Mouse (Mus musculus): ENCODE measurements at regions not wholly inside any gene's neighbourhood (a gene's known extent, or its start where the extent isn't known, plus 50 kb on each side); places are given as distances from the start of the nearest gene placed in this dataset.

DNA sequence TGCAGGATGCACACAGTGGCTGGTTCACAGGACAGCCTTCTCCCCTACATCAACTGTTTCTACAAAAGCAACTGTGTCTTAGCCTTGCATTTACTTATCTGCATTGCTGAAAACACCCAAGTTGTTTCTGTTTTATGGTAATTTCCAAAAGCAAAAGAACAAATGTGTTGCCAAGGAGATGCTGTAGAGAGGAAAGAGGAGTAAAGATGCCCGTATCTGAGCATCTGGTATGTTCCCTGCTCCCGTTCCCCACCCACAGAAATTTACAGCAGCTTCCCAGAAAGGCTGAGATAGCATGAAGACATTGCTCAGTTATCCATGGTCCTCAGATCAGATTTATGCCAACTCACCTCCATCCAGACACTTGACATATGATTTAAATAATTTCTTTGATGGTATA lies 104.5 kb upstream of the Npy2r start:
- Histone ChIP-seq H3K4me3 (ENCODE audit: insufficient read depth in 1 of 2, low read depth in 1 of 2, low read length in 2 of 2, poor library complexity in 1 of 2, severe bottlenecking in 1 of 2) (no peak overlapping the region), H3K9ac (ENCODE audit: insufficient read depth, low read depth, low read length, poor library complexity, severe bottlenecking) (no peak overlapping the region), H3K4me1 (ENCODE audit: control insufficient read depth in 2 of 2, insufficient read depth in 2 of 2, low read length in 2 of 2, poor library complexity in 1 of 2) (no peaks in the 10 kb centered on the region), H3K9me3 (ENCODE audit: control insufficient read depth, insufficient read depth, low read depth, low read length) (no peaks in the 10 kb centered on the region), H3K27ac (ENCODE audit: insufficient read depth, low read depth, low read length, poor library complexity, severe bottlenecking) (no peak overlapping the region), H3K36me3 (ENCODE audit: control insufficient read depth, insufficient read depth, low read length, poor library complexity, severe bottlenecking) (no peaks in the 10 kb centered on the region)
- DNase-seq (ENCODE audit: low read depth, low spot score): no peak
- in situ Hi-C loops (cut with MboI; ENCODE audit: low sequenced_read_pairs in 2 of 2, unreplicated experiment in 2 of 2): no loop called here
- TF ChIP-seq ZC3H11A (IDR thresholded peaks at IDR 0.05; ENCODE audit: borderline replicate concordance, low read depth, low read length): no peak
- TF ChIP-seq CHD2 (IDR thresholded peaks at IDR 0.05; ENCODE audit: low read depth, low read length): no peak
- TF ChIP-seq ZNF384 (IDR thresholded peaks at IDR 0.05; ENCODE audit: low read depth, low read length): no peak
- TF ChIP-seq HCFC1 (IDR thresholded peaks at IDR 0.05; ENCODE audit: borderline replicate concordance, insufficient read depth, low read length): no peak
- no peak for TF ChIP-seq MAFK (IDR thresholded peaks at IDR 0.05; ENCODE audit: insufficient read depth, low read depth, low read length)

- Histone ChIP-seq H3K36me3 (ENCODE audit: control insufficient read depth, insufficient read depth, low read length, poor library complexity, severe bottlenecking) (no peaks in the 10 kb centered on the region), H3K27ac (ENCODE audit: insufficient read depth, low read depth, low read length, poor library complexity, severe bottlenecking) (no peak overlapping the region), H3K4me1 (ENCODE audit: control insufficient read depth in 2 of 2, insufficient read depth in 2 of 2, low read length in 2 of 2, poor library complexity in 1 of 2) (no peaks in the 10 kb centered on the region), H3K9ac (ENCODE audit: insufficient read depth, low read depth, low read length, poor library complexity, severe bottlenecking) (no peak overlapping the region), H3K4me3 (ENCODE audit: insufficient read depth in 1 of 2, low read depth in 1 of 2, low read length in 2 of 2, poor library complexity in 1 of 2, severe bottlenecking in 1 of 2) (no peak overlapping the region), H3K9me3 (ENCODE audit: control insufficient read depth, insufficient read depth, low read depth, low read length) (no peaks in the 10 kb centered on the region)
- DNase-seq (ENCODE audit: low read depth, low spot score): no peak
- in situ Hi-C loops (cut with MboI; ENCODE audit: low sequenced_read_pairs in 2 of 2, unreplicated experiment in 2 of 2): no loop called here
- TF ChIP-seq MAFK (IDR thresholded peaks at IDR 0.05; ENCODE audit: insufficient read depth, low read depth, low read length) (no peak), ZC3H11A (IDR thresholded peaks at IDR 0.05; ENCODE audit: borderline replicate concordance, low read depth, low read length) (no peak), HCFC1 (IDR thresholded peaks at IDR 0.05; ENCODE audit: borderline replicate concordance, insufficient read depth, low read length) (no peak), CHD2 (IDR thresholded peaks at IDR 0.05; ENCODE audit: low read depth, low read length) (no peak), ZNF384 (IDR thresholded peaks at IDR 0.05; ENCODE audit: low read depth, low read length) (no peak)
These were observed 92.2 kb upstream of the Npy2r start for GRCm38 (mm10) chr3:82640052-82640451.

DNA sequence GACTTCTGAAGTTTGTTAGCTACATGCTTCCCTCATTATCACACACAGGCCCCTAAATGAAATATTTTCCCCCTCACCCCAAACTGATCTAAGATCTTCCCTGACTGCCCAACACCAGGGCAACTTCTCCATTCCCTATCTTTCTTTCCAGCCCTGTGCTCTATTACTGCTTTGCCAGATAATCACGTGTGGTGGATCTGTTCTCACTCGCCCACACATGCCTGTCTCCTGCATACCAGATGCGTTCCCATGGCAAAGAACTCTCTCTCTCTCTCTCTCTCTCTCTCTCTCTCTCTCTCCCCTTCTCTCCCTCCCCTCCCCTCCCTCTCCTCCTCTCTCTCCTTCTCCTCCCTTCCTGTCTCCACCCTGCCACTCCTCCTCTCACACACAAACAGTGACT lies 88.8 kb upstream of the Npy2r start:
- in situ Hi-C loops (cut with MboI; ENCODE audit: low sequenced_read_pairs in 2 of 2, unreplicated experiment in 2 of 2): no loop called here
- DNase-seq (ENCODE audit: low read depth, low spot score): no peak
- H3K36me3 ChIP-seq (ENCODE audit: control insufficient read depth, insufficient read depth, low read length, poor library complexity, severe bottlenecking): no peaks in the 10 kb centered on the region

DNA sequence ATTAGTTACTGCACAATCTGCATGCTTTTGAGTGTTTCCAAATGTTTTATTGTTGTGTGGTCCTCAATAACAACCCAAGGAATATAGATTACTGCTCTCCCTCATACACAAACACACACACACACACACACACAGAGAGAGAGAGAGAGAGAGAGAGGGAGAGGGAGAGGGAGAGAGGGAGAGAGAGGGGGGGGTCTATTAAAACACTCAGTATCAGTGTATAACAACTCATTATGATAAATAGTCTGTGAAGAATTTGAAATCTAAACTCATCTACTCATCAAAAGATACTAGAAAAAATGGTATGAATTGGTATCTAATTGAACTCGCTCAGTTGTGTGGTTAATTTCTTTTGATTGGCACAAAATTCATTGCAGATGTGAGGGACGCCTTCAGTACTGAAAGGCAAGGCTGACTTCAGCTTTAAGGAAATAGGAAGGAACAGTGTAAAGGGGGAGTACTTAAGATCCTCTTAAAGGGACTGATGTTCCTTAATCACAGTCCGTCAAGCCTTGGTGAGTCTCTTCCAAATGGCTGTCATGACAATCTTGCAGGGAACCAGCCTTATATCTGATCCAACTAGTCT lies 72.6 kb upstream of the Npy2r start:
- TF ChIP-seq ZNF384 (IDR thresholded peaks at IDR 0.05; ENCODE audit: low read depth, low read length) (no peak), CHD2 (IDR thresholded peaks at IDR 0.05; ENCODE audit: low read depth, low read length) (no peak), HCFC1 (IDR thresholded peaks at IDR 0.05; ENCODE audit: borderline replicate concordance, insufficient read depth, low read length) (no peak), ZC3H11A (IDR thresholded peaks at IDR 0.05; ENCODE audit: borderline replicate concordance, low read depth, low read length) (no peak), MAFK (IDR thresholded peaks at IDR 0.05; ENCODE audit: insufficient read depth, low read depth, low read length) (no peak)
- no peak for DNase-seq (ENCODE audit: low read depth, low spot score)
- Histone ChIP-seq H3K9me3 (ENCODE audit: control insufficient read depth, insufficient read depth, low read depth, low read length) (no peaks in the 10 kb centered on the region), H3K9ac (ENCODE audit: insufficient read depth, low read depth, low read length, poor library complexity, severe bottlenecking) (no peak overlapping the region), H3K4me1 (ENCODE audit: control insufficient read depth in 2 of 2, insufficient read depth in 2 of 2, low read length in 2 of 2, poor library complexity in 1 of 2) (no peaks in the 10 kb centered on the region), H3K36me3 (ENCODE audit: control insufficient read depth, insufficient read depth, low read length, poor library complexity, severe bottlenecking) (no peaks in the 10 kb centered on the region), H3K4me3 (ENCODE audit: insufficient read depth in 1 of 2, low read depth in 1 of 2, low read length in 2 of 2, poor library complexity in 1 of 2, severe bottlenecking in 1 of 2) (no peak overlapping the region), H3K27ac (ENCODE audit: insufficient read depth, low read depth, low read length, poor library complexity, severe bottlenecking) (no peak overlapping the region)
- in situ Hi-C loops (cut with MboI; ENCODE audit: low sequenced_read_pairs in 2 of 2, unreplicated experiment in 2 of 2): no loop called here

More for the DNA sequence above, 88.8 kb upstream of the Npy2r start:
- no peaks in the 10 kb centered on the region for H3K4me1 ChIP-seq (ENCODE audit: control insufficient read depth in 2 of 2, insufficient read depth in 2 of 2, low read length in 2 of 2, poor library complexity in 1 of 2)
- H3K9me3 ChIP-seq (ENCODE audit: control insufficient read depth, insufficient read depth, low read depth, low read length): no peaks in the 10 kb centered on the region
- no peak overlapping the region for H3K9ac ChIP-seq (ENCODE audit: insufficient read depth, low read depth, low read length, poor library complexity, severe bottlenecking)
- no peak overlapping the region for H3K27ac ChIP-seq (ENCODE audit: insufficient read depth, low read depth, low read length, poor library complexity, severe bottlenecking)
- H3K4me3 ChIP-seq (ENCODE audit: insufficient read depth in 1 of 2, low read depth in 1 of 2, low read length in 2 of 2, poor library complexity in 1 of 2, severe bottlenecking in 1 of 2): no peak overlapping the region
- TF ChIP-seq ZC3H11A (IDR thresholded peaks at IDR 0.05; ENCODE audit: borderline replicate concordance, low read depth, low read length) (no peak), MAFK (IDR thresholded peaks at IDR 0.05; ENCODE audit: insufficient read depth, low read depth, low read length) (no peak), HCFC1 (IDR thresholded peaks at IDR 0.05; ENCODE audit: borderline replicate concordance, insufficient read depth, low read length) (no peak), CHD2 (IDR thresholded peaks at IDR 0.05; ENCODE audit: low read depth, low read length) (no peak), ZNF384 (IDR thresholded peaks at IDR 0.05; ENCODE audit: low read depth, low read length) (no peak)

DNA sequence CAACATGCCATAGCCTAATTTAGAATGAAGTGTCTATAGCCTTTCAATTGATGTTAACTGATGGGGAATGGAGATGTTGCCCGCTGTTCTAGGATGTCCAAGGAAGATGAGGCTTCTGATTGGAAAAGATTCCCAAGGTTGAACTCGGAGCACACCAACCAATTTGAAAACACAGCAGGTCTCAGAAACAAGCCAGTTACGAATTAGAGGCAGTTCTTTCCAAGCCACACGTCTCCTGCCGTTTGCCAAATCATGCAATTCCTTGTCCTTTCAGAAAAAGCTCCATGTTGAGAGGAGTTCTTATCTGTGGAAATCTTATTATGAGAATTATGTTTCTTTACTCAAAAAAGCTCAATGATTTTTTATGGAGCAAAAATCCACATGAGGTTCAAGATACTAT lies 71.5 kb upstream of the Npy2r start:
- in situ Hi-C loops (cut with MboI; ENCODE audit: low sequenced_read_pairs in 2 of 2, unreplicated experiment in 2 of 2): no loop called here
- no peak overlapping the region for H3K9ac ChIP-seq (ENCODE audit: insufficient read depth, low read depth, low read length, poor library complexity, severe bottlenecking)
- no peaks in the 10 kb centered on the region for H3K4me1 ChIP-seq (ENCODE audit: control insufficient read depth in 2 of 2, insufficient read depth in 2 of 2, low read length in 2 of 2, poor library complexity in 1 of 2)
- H3K4me3 ChIP-seq (ENCODE audit: insufficient read depth in 1 of 2, low read depth in 1 of 2, low read length in 2 of 2, poor library complexity in 1 of 2, severe bottlenecking in 1 of 2): no peak overlapping the region
- no peak for DNase-seq (ENCODE audit: low read depth, low spot score)
- H3K9me3 ChIP-seq (ENCODE audit: control insufficient read depth, insufficient read depth, low read depth, low read length): no peaks in the 10 kb centered on the region
- TF ChIP-seq HCFC1 (IDR thresholded peaks at IDR 0.05; ENCODE audit: borderline replicate concordance, insufficient read depth, low read length) (no peak), MAFK (IDR thresholded peaks at IDR 0.05; ENCODE audit: insufficient read depth, low read depth, low read length) (no peak), ZC3H11A (IDR thresholded peaks at IDR 0.05; ENCODE audit: borderline replicate concordance, low read depth, low read length) (no peak), CHD2 (IDR thresholded peaks at IDR 0.05; ENCODE audit: low read depth, low read length) (no peak), ZNF384 (IDR thresholded peaks at IDR 0.05; ENCODE audit: low read depth, low read length) (no peak)
- no peaks in the 10 kb centered on the region for H3K36me3 ChIP-seq (ENCODE audit: control insufficient read depth, insufficient read depth, low read length, poor library complexity, severe bottlenecking)
- no peak overlapping the region for H3K27ac ChIP-seq (ENCODE audit: insufficient read depth, low read depth, low read length, poor library complexity, severe bottlenecking)

Measured in ES-E14 (cell line).